Mouse (Mus musculus) stomach, embryonic 14.5 days (tissue): ENCODE measurements at regions not wholly inside any gene's neighbourhood (a gene's known extent, or its start where the extent isn't known, plus 50 kb on each side); places are given as distances from the start of the nearest gene placed in this dataset.

Source experiments
- ATAC-seq: fragments of 200-750 bp; cut with Nextera tagmentation; 2 replicates; pipeline ENCODE4 v1.8.0; 2017; ENCODE audit warnings: low read depth, moderate TSS enrichment; ENCODE audit not compliant: insufficient number of reproducible peaks, insufficient read depth, low FRiP score
- H3K27ac ChIP-seq: fragments of 300-500 bp; sonication (generic); 2 replicates; pipeline ENCODE4 v1.5.1; 2014; ENCODE audit warnings: mild to moderate bottlenecking, low read length, moderate library complexity, mixed read lengths
- H3K27me3 ChIP-seq: fragments of 300-500 bp; sonication (generic); 2 replicates; pipeline ENCODE4 v1.6.1; 2014; ENCODE audit warnings: low read length, control low read depth, mixed read lengths; ENCODE audit not compliant: control insufficient read depth, insufficient read depth
- H3K36me3 ChIP-seq: fragments of 300-500 bp; sonication (generic); 2 replicates; pipeline ENCODE4 v1.6.1; 2014; ENCODE audit warnings: mild to moderate bottlenecking, control low read depth, low read length, moderate library complexity, mixed read lengths; ENCODE audit not compliant: control insufficient read depth, insufficient read depth
- H3K4me1 ChIP-seq: fragments of 300-500 bp; sonication (generic); 2 replicates; pipeline ENCODE4 v1.6.1; 2014; ENCODE audit warnings: low read length, control low read depth, mixed read lengths; ENCODE audit not compliant: control insufficient read depth, insufficient read depth
- H3K4me2 ChIP-seq: fragments of 300-500 bp; sonication (generic); replicated peaks from 2 replicates; pipeline ENCODE4 v1.6.1; 2014; ENCODE audit warnings: low read depth, low read length, control low read depth
- H3K4me3 ChIP-seq: fragments of 300-500 bp; sonication (generic); 2 replicates; pipeline ENCODE4 v1.5.1; 2014; ENCODE audit warnings: low read depth, low read length, control low read depth
- H3K9ac ChIP-seq: fragments of 300-500 bp; sonication (generic); replicated peaks from 2 replicates; pipeline ENCODE4 v1.6.1; 2014; ENCODE audit warnings: low read depth, mild to moderate bottlenecking, control low read depth, low read length, moderate library complexity, mixed read lengths
- H3K9me3 ChIP-seq: fragments of 300-500 bp; sonication (generic); 2 replicates; pipeline ENCODE4 v1.6.1; 2016; ENCODE audit warnings: low read depth, low read length, control low read depth; ENCODE audit not compliant: control insufficient read depth
- WGBS: fragments of 180-500 bp; shearing (Covaris S2); extraction: QIAGEN DNeasy Blood & Tissue Kit; methylation state at CpG from one replicate; pipeline ENCODE4 v1.1.7; 2014; 5-methylcytosine and 5-hydroxymethylcytosine counted together

DNA sequence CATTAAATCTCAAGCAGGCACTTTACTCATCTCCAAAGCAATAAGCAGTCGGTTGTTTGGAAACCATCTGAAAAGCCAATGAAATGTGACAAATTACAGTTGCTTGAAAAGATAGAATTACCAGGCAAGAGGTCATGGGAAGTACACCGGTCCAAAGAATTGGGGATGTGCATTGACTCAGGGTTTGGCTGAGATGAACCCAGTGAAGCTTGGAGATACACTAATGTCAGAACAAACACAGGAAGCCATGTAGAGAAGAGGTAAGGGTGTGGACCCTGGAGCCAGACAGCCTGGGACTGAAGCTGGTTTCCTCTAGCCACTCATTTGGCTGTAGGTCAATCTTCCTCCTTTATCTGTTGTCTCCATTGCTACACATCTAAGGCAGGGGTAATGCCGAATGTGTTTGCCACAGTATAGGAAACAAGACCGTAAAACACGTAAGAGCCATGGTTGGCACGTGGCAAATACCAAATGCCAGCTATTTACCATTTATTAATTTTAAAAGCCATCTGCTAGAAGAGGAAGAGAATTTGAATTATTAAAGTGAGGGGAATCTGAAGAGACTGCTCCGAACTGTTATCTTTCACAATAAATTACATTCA, 173.9 kb downstream of the Rassf9 start:
- no peaks in the 10 kb centered on the region for H3K36me3 ChIP-seq
- no peak for ATAC-seq
- no peak overlapping the region for H3K4me3 ChIP-seq
- 69% methylated on average over 7 of the region's 7 CpGs for WGBS
- H3K9me3 ChIP-seq, result no peaks in the 10 kb centered on the region
- H3K4me1 ChIP-seq, result no peaks in the 10 kb centered on the region
- H3K9ac ChIP-seq, result no peak overlapping the region
- no peaks in the 10 kb centered on the region for H3K27me3 ChIP-seq
- H3K4me2 ChIP-seq, result no peak overlapping the region
- H3K27ac ChIP-seq, result no peak overlapping the region

DNA sequence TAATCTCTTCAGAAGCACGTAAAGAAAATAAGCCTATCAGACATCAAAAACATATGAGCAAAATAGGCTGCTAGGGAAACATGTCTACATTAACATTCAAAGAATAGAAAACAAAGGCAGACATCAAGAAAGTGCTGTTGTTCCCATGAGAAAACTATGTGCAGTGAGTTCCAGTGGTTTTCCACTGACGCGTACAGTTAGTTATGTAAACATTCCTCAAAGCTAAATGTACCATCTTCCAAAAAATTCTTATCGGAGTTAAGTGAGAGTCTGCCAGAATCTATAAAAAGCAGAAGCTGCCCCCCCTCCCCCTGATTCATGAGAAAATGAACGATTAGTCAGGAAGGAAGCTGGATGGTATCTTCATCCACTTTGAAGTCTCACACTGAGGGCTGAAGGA, 155.3 kb downstream of the Rassf9 start:
- Histone ChIP-seq H3K36me3 (no peaks in the 10 kb centered on the region), H3K27ac (no peak overlapping the region), H3K27me3 (no peaks in the 10 kb centered on the region), H3K4me2 (no peak overlapping the region), H3K9me3 (no peaks in the 10 kb centered on the region), H3K9ac (no peak overlapping the region), H3K4me1 (no peaks in the 10 kb centered on the region), H3K4me3 (no peak overlapping the region)
- 47% methylated on average over 5 of the region's 5 CpGs for WGBS
- ATAC-seq, result no peak

DNA sequence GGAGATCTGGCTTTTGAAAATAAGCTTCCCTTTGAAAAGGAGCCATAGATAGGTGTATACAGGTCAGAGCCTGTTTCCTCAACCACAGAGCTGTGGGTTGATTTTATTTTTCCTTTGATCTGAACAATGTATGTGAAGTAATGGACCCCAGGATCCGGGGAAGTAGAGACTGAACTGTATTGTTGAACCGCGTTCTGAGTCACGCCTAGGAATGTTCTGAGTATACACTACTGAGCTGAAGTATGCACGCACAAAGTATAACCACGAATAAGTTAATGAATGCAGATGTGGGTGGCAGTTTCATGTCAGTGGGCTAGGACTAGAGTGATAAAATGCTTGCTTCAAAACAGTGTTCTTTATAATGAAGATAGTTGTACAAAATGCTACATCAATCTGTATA, 147.7 kb downstream of the Rassf9 start:
- Histone ChIP-seq H3K36me3 (no peaks in the 10 kb centered on the region), H3K9ac (no peak overlapping the region), H3K27ac (no peak overlapping the region), H3K4me3 (no peak overlapping the region), H3K4me2 (no peak overlapping the region), H3K9me3 (no peaks in the 10 kb centered on the region), H3K27me3 (no peaks in the 10 kb centered on the region), H3K4me1 (no peaks in the 10 kb centered on the region)
- 78% methylated on average over 6 of the region's 6 CpGs for WGBS
- peak; percentile 69 for ATAC-seq

DNA sequence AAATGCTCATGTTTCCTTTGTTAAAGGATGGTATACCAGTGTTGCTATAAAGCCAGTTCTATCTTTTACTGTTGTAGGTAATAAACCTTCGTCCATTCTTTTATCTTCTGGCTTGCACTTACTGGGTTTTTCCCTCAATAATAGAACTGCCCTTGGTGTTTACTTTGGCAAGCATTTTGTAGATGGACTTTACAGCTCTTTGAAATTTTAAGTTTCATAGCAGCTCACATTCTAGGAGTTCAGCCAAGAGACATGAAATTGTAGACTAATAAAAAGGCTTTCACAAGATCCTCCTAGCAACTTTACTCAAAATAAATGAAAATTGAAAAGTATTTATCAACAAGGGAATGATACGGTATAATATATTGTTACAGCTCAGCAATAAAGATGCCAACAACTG, 124.5 kb downstream of the Rassf9 start:
- no peak overlapping the region for H3K4me2 ChIP-seq
- WGBS, result 71% methylated on average over 2 of the region's 2 CpGs
- H3K9me3 ChIP-seq, result no peaks in the 10 kb centered on the region
- no peak for ATAC-seq
- H3K27ac ChIP-seq, result no peak overlapping the region
- H3K36me3 ChIP-seq, result no peaks in the 10 kb centered on the region
- H3K4me1 ChIP-seq, result no peaks in the 10 kb centered on the region
- no peak overlapping the region for H3K4me3 ChIP-seq
- H3K9ac ChIP-seq, result no peak overlapping the region
- H3K27me3 ChIP-seq, result no peaks in the 10 kb centered on the region

DNA sequence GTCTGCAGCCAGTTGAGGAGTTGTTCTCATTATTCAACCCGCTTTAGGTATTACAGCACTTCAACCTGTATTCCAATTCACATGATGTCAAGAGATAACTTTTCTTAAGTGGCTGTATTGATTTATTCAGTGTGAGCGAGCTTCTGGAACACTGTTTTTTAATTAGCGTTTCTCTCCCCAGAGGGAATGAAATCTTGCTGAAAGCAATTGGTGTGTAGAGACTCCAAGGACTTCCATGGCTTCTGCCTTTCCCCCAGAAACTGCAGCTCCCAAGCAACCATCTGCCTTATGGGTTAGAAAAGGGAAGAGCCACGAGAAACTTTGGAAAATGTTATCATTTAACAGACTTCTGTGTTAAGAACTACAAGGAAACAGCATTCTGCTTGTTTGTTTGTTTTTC, 121.4 kb downstream of the Rassf9 start:
- Histone ChIP-seq H3K36me3 (no peaks in the 10 kb centered on the region), H3K4me1 (no peaks in the 10 kb centered on the region), H3K27me3 (no peaks in the 10 kb centered on the region), H3K9me3 (no peaks in the 10 kb centered on the region), H3K4me3 (no peak overlapping the region), H3K9ac (no peak overlapping the region), H3K27ac (no peak overlapping the region), H3K4me2 (no peak overlapping the region)
- no peak for ATAC-seq
- 72% methylated on average over 4 of the region's 4 CpGs for WGBS

DNA sequence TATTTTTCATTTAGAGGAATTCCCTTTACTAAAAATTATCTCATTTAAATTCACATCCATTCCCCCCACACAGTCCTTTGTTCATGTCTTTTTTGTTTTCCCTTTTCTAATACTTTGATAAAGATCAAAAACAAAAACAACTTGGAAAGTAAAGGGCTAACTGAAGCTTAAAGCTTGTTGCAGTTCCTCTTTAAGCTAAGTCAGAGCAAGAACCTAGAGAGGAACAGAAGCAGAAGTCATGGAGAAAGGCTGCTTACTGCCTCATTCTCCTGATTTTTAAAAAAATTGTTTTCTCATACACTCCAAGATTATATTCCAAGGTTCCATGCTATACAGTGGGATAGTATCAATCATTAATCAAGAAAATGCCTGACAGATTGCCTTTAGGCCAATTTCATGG, 116.6 kb downstream of the Rassf9 start:
- ATAC-seq, result no peak
- Histone ChIP-seq H3K4me3 (no peak overlapping the region), H3K4me1 (no peaks in the 10 kb centered on the region), H3K27me3 (no peaks in the 10 kb centered on the region), H3K27ac (no peak overlapping the region), H3K9me3 (no peaks in the 10 kb centered on the region), H3K4me2 (no peak overlapping the region), H3K36me3 (no peaks in the 10 kb centered on the region), H3K9ac (no peak overlapping the region)

DNA sequence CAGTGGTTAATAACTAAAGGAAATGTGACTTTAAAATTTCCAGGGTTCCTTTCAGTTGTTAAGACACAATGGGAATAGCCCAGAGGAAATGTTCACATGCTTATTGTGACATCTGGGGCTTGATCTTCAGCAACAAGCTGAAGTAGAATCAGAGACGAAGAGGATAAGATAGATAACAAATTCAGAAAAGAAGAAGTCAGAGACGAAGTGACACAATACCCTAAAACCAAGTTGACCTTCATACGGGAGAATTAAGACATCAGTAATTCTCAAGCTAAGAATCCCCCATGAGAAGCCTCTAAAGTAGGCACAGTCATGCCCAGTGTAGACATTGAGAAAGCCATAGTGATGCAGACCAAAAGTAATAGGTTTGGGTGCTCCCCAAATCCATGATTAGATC, 111.9 kb downstream of the Rassf9 start:
- no peak overlapping the region for H3K4me2 ChIP-seq
- H3K27ac ChIP-seq, result no peak overlapping the region
- H3K9me3 ChIP-seq, result no peaks in the 10 kb centered on the region
- no peaks in the 10 kb centered on the region for H3K27me3 ChIP-seq
- ATAC-seq, result no peak
- H3K9ac ChIP-seq, result no peak overlapping the region
- no peaks in the 10 kb centered on the region for H3K36me3 ChIP-seq
- H3K4me1 ChIP-seq, result no peaks in the 10 kb centered on the region
- no peak overlapping the region for H3K4me3 ChIP-seq
- 85% methylated on average over 3 of the region's 3 CpGs for WGBS

DNA sequence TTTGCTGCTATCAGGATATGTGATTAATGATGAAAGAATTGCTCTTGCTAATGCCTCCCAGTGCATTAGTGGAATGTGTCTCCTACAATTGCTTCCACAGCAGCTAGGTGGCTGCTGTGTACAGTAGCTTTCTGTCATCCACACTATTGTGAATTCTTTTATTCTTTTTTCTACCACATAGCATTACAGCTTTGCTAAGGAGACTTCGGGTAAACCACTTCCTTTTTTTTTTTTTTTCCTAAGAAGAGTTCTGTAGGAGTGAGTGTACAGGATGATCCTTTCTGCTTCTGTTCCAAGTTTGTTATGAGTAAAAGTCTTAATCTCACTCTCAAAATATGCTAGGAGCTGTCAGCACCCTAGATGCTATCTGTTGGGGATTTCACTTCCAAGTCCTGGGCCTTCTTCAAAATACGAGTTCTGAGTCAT, 110.6 kb downstream of the Rassf9 start:
- Histone ChIP-seq H3K4me3 (no peak overlapping the region), H3K27me3 (no peaks in the 10 kb centered on the region), H3K4me1 (no peaks in the 10 kb centered on the region), H3K9me3 (no peaks in the 10 kb centered on the region), H3K36me3 (no peaks in the 10 kb centered on the region), H3K9ac (no peak overlapping the region), H3K27ac (no peak overlapping the region), H3K4me2 (no peak overlapping the region)
- ATAC-seq, result peak; percentile 61; the same call in 1 of the 2 replicates
- 54% methylated on average over 2 of the region's 2 CpGs for WGBS

DNA sequence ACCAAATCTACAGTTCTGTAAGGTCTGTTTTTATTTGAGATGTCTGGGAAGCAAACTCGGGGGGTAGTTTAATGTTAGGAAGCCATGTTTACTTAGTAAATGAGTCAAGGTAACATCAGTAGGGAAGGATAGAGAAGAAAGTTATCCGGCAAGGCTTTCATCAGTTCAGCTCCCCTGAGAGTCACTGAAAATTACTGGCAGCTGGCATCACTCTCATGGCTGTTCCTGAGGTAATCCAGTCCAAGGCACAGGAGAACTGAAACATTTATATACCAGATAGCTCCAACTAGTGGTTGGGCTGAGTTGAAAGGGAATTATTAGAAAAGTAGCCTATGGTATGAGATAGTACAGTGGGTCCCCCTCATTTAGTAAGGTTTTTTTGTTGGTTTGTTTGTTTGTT, 106.7 kb downstream of the Rassf9 start:
- H3K27me3 ChIP-seq, result no peaks in the 10 kb centered on the region
- ATAC-seq, result no peak
- no peak overlapping the region for H3K4me3 ChIP-seq
- no peaks in the 10 kb centered on the region for H3K4me1 ChIP-seq
- no peak overlapping the region for H3K9ac ChIP-seq
- no peaks in the 10 kb centered on the region for H3K36me3 ChIP-seq
- H3K9me3 ChIP-seq, result no peaks in the 10 kb centered on the region
- WGBS, result 63% methylated on average over 2 of the region's 2 CpGs
- no peak overlapping the region for H3K4me2 ChIP-seq
- no peak overlapping the region for H3K27ac ChIP-seq
